Mouse (Mus musculus) midbrain, embryonic 14.5 days (tissue): ENCODE data around the gene Prpf40b. TPM values are rescaled to one million over a fixed set of nuclear protein-coding genes. Genes with fewer than 3 reads are reported as not detected.

Experiments
- ATAC-seq: fragments of 200-750 bp; cut with Nextera tagmentation; 2 replicates; pipeline ENCODE4 v1.8.0; 2017; ENCODE audit warnings: moderate number of reproducible peaks, moderate library complexity; ENCODE audit not compliant: low FRiP score, low TSS enrichment
- DNase-seq: peaks from one replicate; pipeline ENCODE4 v3.0.0-alpha.2; 2015
- H3K27ac ChIP-seq: fragments of 300-500 bp; sonication (generic); replicated peaks from 2 replicates; pipeline ENCODE4 v1.5.1; 2014; ENCODE audit warnings: mild to moderate bottlenecking, low read depth, low read length, moderate library complexity
- H3K27me3 ChIP-seq: fragments of 300-500 bp; sonication (generic); 2 replicates; pipeline ENCODE4 v1.6.1; 2014; ENCODE audit warnings: low read length, control low read depth, mixed read lengths; ENCODE audit not compliant: control insufficient read depth, insufficient read depth
- H3K36me3 ChIP-seq: fragments of 300-500 bp; sonication (generic); 2 replicates; pipeline ENCODE4 v1.6.1; 2014; ENCODE audit warnings: low read length, control low read depth; ENCODE audit not compliant: control insufficient read depth, insufficient read depth
- H3K4me1 ChIP-seq: fragments of 300-500 bp; sonication (generic); 2 replicates; pipeline ENCODE4 v1.6.1; 2014; ENCODE audit warnings: mild to moderate bottlenecking, antibody characterized with exemption, low read length, control low read depth; ENCODE audit not compliant: control insufficient read depth, insufficient read depth
- H3K4me2 ChIP-seq: fragments of 300-500 bp; sonication (generic); 2 replicates; pipeline ENCODE4 v1.6.1; 2014; ENCODE audit warnings: mild to moderate bottlenecking, low read length, moderate library complexity
- H3K4me3 ChIP-seq: fragments of 300-500 bp; sonication (generic); replicated peaks from 2 replicates; pipeline ENCODE4 v1.5.1; 2014; ENCODE audit warnings: low read depth, low read length
- H3K9ac ChIP-seq: fragments of 300-500 bp; sonication (generic); replicated peaks from 2 replicates; pipeline ENCODE4 v1.6.1; 2014; ENCODE audit warnings: mild to moderate bottlenecking, low read length, moderate library complexity
- H3K9me3 ChIP-seq: fragments of 300-500 bp; sonication (generic); 2 replicates; pipeline ENCODE4 v1.6.1; 2016; ENCODE audit warnings: low read length, control low read depth, mixed read lengths; ENCODE audit not compliant: control insufficient read depth
- WGBS: fragments of 180-500 bp; shearing (Covaris S2); extraction: QIAGEN DNeasy Blood & Tissue Kit; methylation state at CpG from one replicate; pipeline ENCODE4 v1.1.7; 2014; 5-methylcytosine and 5-hydroxymethylcytosine counted together
- polyA plus RNA-seq: library from polyadenylated mRNA; unstranded; fragments of >200 nt; fragmentation: Nextera tagmentation; extraction: Ambion mirVana; gene quantifications from 2 replicates; pipeline ENCODE4 v1.2.1, GENCODE M21; 2014

The Prpf40b gene
- polyA plus RNA-seq, 1 experiment from 2014 or later = 100 TPM

- no peak for DNase-seq
- 94% methylated on average over 9 of the region's 9 CpGs for WGBS
- no peak overlapping the region for H3K9ac ChIP-seq
- H3K4me3 ChIP-seq = no peak overlapping the region
- H3K9me3 ChIP-seq = no peaks in the 10 kb centered on the region
- H3K36me3 ChIP-seq = peaks cover 97% of the 10 kb centered on the region
- H3K27me3 ChIP-seq = no peaks in the 10 kb centered on the region
- no peaks in the 10 kb centered on the region for H3K4me1 ChIP-seq
- no peak overlapping the region for H3K27ac ChIP-seq
- ATAC-seq = no peak
- H3K4me2 ChIP-seq = no peak overlapping the region
These were observed 14.7 kb downstream of the Prpf40b start for GRCm38 (mm10) chr15:99309549-99309948.

GRCm38 (mm10) chr15:99310617-99311016, 15.7 kb downstream of the Prpf40b start:
- Histone ChIP-seq H3K36me3 (peaks cover 97% of the 10 kb centered on the region), H3K4me1 (no peaks in the 10 kb centered on the region), H3K4me3 (no peak overlapping the region), H3K27me3 (no peaks in the 10 kb centered on the region), H3K4me2 (no peak overlapping the region), H3K9me3 (no peaks in the 10 kb centered on the region), H3K9ac (no peak overlapping the region), H3K27ac (no peak overlapping the region)
- ATAC-seq (no peak), DNase-seq (no peak)
- 96% methylated on average over 5 of the region's 5 CpGs for WGBS

GRCm38 (mm10) chr15:99314891-99315290, 20.0 kb downstream of the Prpf40b start:
- Histone ChIP-seq H3K4me3 (no peak overlapping the region), H3K27me3 (no peaks in the 10 kb centered on the region), H3K4me1 (no peaks in the 10 kb centered on the region), H3K27ac (no peak overlapping the region), H3K36me3 (peaks cover 93% of the 10 kb centered on the region), H3K9ac (no peak overlapping the region), H3K4me2 (no peak overlapping the region), H3K9me3 (no peaks in the 10 kb centered on the region)
- ATAC-seq (no peak), DNase-seq (no peak)
- WGBS = 93% methylated on average over 16 of the region's 16 CpGs

- Histone ChIP-seq H3K27ac (peak overlapping the region; percentile 75), H3K4me2 (no peak overlapping the region), H3K27me3 (no peaks in the 10 kb centered on the region), H3K4me3 (no peak overlapping the region), H3K9me3 (no peaks in the 10 kb centered on the region), H3K9ac (peak overlapping the region; percentile 39; the same call in 1 of the 2 replicates), H3K36me3 (peaks cover 93% of the 10 kb centered on the region), H3K4me1 (no peaks in the 10 kb centered on the region)
- DNase-seq (peak; percentile 88), ATAC-seq (0 out of 2 replicates have a peak, but pooled peaks have one; percentile 32)
- 85% methylated on average over 16 of the region's 16 CpGs for WGBS
These were observed 21.7 kb downstream of the Prpf40b start for GRCm38 (mm10) chr15:99316314-99317266.

- 92% methylated on average over 2 of the region's 2 CpGs for WGBS
- no peak overlapping the region for H3K9ac ChIP-seq
- no peak overlapping the region for H3K4me3 ChIP-seq
- H3K9me3 ChIP-seq = no peaks in the 10 kb centered on the region
- H3K27me3 ChIP-seq = no peaks in the 10 kb centered on the region
- H3K36me3 ChIP-seq = peaks cover 95% of the 10 kb centered on the region
- H3K4me1 ChIP-seq = no peaks in the 10 kb centered on the region
- no peak for DNase-seq
- H3K4me2 ChIP-seq = no peak overlapping the region
- no peak for ATAC-seq
- peak overlapping the region; percentile 75 for H3K27ac ChIP-seq
These were observed 22.4 kb downstream of the Prpf40b start for GRCm38 (mm10) chr15:99317267-99317651.

- Histone ChIP-seq H3K27me3 (no peaks in the 10 kb centered on the region), H3K4me1 (no peaks in the 10 kb centered on the region), H3K27ac (no peak overlapping the region), H3K9me3 (no peaks in the 10 kb centered on the region), H3K4me3 (no peak overlapping the region), H3K36me3 (peaks cover 93% of the 10 kb centered on the region), H3K4me2 (no peak overlapping the region), H3K9ac (no peak overlapping the region)
- ATAC-seq = no peak
- no peak for DNase-seq
- 93% methylated on average over 6 of the region's 6 CpGs for WGBS
These were observed 23.2 kb downstream of the Prpf40b start for GRCm38 (mm10) chr15:99318071-99318470.

- ATAC-seq (no peak), DNase-seq (no peak)
- Histone ChIP-seq H3K9ac (no peak overlapping the region), H3K4me2 (no peak overlapping the region), H3K4me3 (no peak overlapping the region), H3K9me3 (no peaks in the 10 kb centered on the region), H3K27ac (0 out of 2 replicates have a peak overlapping the region, but pooled peaks have one; percentile 9), H3K36me3 (peaks cover 92% of the 10 kb centered on the region), H3K4me1 (no peaks in the 10 kb centered on the region), H3K27me3 (no peaks in the 10 kb centered on the region)
- 93% methylated on average over 14 of the region's 14 CpGs for WGBS
These were observed 24.0 kb downstream of the Prpf40b start for GRCm38 (mm10) chr15:99318861-99319410.

GRCm38 (mm10) chr15:99319411-99319871, 24.6 kb downstream of the Prpf40b start:
- no peak overlapping the region for H3K4me3 ChIP-seq
- ATAC-seq = no peak
- 0 out of 2 replicates have a peak overlapping the region, but pooled peaks have one; percentile 9 for H3K27ac ChIP-seq
- DNase-seq = no peak
- WGBS = 81% methylated on average over 3 of the region's 3 CpGs
- H3K4me2 ChIP-seq = no peak overlapping the region
- H3K4me1 ChIP-seq = no peaks in the 10 kb centered on the region
- no peak overlapping the region for H3K9ac ChIP-seq
- H3K27me3 ChIP-seq = no peaks in the 10 kb centered on the region
- H3K9me3 ChIP-seq = no peaks in the 10 kb centered on the region
- H3K36me3 ChIP-seq = peaks cover 93% of the 10 kb centered on the region
